Mouse (Mus musculus) ES-E14 (cell line): Measurements from ENCODE around the gene Entpd3.

Source experiments
- CHD2 ChIP-seq: IDR thresholded peaks from 2 replicates; pipeline ENCODE4 v1.6.1; 2014; ENCODE audit warnings: mild to moderate bottlenecking, low read depth, low read length, inconsistent platforms
- HCFC1 ChIP-seq: IDR thresholded peaks from 2 replicates; pipeline ENCODE4 v1.6.1; 2012; ENCODE audit warnings: low read length, inconsistent platforms, borderline replicate concordance; ENCODE audit not compliant: insufficient read depth
- MAFK ChIP-seq: IDR thresholded peaks from 2 replicates; pipeline ENCODE4 v1.6.1; 2014; ENCODE audit warnings: mild to moderate bottlenecking, low read depth, low read length, inconsistent platforms; ENCODE audit not compliant: insufficient read depth
- ZC3H11A ChIP-seq: IDR thresholded peaks from 2 replicates; pipeline ENCODE4 v1.6.1; 2012; ENCODE audit warnings: low read depth, mild to moderate bottlenecking, inconsistent platforms, low read length, borderline replicate concordance
- ZNF384 ChIP-seq: IDR thresholded peaks from 2 replicates; pipeline ENCODE4 v1.6.1; 2012; ENCODE audit warnings: low read depth, low read length, inconsistent platforms

DNA sequence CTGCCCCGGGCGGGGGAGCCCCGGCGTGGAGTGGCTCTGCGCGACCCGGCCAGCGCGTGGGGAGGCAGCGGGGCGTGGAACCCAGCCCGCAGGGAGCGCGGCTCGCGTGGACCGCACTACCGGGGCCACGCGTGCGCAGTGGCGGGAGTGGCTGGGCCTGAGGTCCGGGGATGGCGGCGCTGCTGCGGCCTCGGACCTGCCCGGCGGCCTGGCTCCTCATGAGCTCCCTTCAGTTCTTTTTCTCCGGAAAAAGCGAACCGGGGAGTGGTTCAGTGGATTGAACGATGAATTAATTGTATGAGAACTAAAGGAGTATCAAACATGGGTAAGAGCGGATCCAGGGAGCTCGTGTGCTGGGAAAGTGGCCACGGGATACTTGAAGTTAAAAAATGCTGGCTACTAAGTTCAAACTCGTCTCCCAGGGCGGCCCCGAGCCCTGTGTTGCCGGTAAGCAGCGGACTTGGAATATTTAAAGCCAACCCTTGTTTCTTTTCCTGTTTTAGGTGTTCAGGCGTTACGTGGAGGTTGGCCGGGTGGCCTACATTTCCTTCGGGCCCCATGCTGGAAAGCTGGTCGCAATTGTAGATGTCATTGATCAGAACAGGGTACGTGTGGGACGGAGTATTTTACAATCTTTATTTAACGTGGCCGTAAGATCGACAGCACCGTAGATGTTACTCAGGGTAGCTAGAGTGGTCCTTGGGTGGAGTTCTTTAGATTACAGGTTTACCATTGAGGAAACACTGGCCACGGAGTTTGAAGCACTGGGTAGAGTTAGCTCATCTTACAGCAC is 32.2 kb downstream of the Entpd3 start:
- TF ChIP-seq CHD2 (no peak), HCFC1 (no peak), ZNF384 (no peak), MAFK (no peak), ZC3H11A (no peak)
